Mouse (Mus musculus) retina, postnatal 7 days (tissue): Measurements from ENCODE around the gene Col15a1.

Experiments used
- DNase-seq: peaks from one replicate; pipeline ENCODE4 v3.0.0-alpha.2; 2012; ENCODE audit warnings: low read depth, low spot score

Gene Col15a1

GRCm38 (mm10) chr4:47265555-47265954, 57.6 kb downstream of the Col15a1 start:
- no peak for DNase-seq

GRCm38 (mm10) chr4:47272452-47273130, 64.6 kb downstream of the Col15a1 start:
- DNase-seq, result no peak

GRCm38 (mm10) chr4:47273795-47274194, 65.8 kb downstream of the Col15a1 start:
- no peak for DNase-seq

DNA sequence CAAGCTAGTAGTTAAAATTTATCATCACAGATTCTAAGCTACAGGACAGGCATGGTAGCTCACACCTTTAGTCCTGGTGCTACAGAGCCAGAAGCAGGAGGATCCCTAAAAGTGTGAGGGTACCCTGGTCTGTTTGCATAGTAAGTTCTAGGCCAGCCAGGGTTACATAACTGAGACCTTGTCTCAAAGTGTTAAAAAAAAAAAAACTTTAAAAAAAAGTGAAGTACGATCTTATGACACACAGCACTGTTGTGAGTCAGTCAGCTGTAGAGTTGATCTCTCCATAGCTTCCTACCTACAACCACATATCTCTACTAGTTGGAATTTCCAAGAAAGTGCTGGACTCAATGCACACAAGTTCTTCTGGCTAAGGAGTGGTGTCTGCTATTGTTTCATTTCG, 67.0 kb downstream of the Col15a1 start:
- no peak for DNase-seq

DNA sequence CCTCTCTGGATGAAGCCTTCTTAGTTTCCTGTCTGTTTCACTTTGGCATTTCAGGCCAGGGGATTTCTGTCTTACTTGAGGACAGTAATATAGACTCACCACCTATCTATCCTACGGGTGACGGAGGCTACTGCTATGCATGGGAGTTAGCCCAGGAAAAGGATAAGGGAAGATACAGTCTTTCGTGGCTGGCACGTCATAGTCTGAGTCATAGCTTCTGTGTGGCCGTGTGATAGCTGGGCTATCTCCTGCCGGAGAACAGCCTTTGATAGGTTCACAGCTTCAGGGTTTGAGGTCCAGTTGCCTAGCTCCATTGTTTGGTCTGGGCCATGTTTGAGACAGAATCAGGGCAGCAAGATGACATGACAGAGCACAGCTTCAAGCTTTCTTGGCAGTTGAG, 70.4 kb downstream of the Col15a1 start:
- DNase-seq, result no peak

GRCm38 (mm10) chr4:47279085-47279707, 71.2 kb downstream of the Col15a1 start:
- DNase-seq, result no peak

- DNase-seq, result no peak
Measured at GRCm38 (mm10) chr4:47280126-47280525, 72.2 kb downstream of the Col15a1 start.

DNA sequence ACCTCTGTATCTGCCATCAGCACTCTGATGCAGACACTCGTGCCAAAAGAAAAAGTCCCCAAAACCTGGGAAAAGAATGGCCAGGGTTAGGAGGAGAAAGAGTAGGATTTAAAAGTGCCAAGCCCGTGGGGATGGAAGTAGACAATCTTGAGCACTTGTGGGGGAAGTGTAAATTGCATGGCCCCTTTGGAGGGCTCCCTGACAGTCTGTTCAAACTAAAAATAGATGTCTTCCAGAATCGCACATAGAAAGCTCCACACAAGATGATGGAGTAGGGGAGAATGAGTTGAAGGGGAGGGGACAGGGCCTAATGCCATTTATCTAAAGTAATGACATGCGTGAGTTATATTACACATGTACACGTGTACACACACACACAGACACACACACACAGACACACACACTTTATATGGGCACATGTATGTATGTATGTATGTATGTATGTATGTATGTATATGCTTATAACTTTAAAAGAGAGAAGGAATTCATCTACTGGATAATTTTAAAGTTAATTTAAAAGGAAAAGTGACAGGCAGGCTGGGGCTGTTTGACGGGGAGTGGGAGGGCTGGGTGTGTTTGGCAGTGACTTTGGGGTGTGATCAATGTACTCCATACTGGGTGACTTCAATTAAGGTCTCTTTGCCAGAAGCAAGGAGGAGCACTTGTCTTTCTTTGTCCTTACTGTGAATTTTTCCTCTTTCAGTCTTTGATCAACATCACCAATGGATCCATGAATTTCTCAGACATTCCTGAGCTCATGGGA, 74.1 kb downstream of the Col15a1 start:
- DNase-seq, result no peak

- DNase-seq, result no peak
Measured at GRCm38 (mm10) chr4:47284311-47284710, 76.3 kb downstream of the Col15a1 start.

- DNase-seq, result no peak
Measured at GRCm38 (mm10) chr4:47284874-47285273, 76.9 kb downstream of the Col15a1 start.

- no peak for DNase-seq
Measured at GRCm38 (mm10) chr4:47286599-47287147, 78.7 kb downstream of the Col15a1 start.

GRCm38 (mm10) chr4:47287468-47287867, 79.5 kb downstream of the Col15a1 start:
- DNase-seq, result no peak

DNA sequence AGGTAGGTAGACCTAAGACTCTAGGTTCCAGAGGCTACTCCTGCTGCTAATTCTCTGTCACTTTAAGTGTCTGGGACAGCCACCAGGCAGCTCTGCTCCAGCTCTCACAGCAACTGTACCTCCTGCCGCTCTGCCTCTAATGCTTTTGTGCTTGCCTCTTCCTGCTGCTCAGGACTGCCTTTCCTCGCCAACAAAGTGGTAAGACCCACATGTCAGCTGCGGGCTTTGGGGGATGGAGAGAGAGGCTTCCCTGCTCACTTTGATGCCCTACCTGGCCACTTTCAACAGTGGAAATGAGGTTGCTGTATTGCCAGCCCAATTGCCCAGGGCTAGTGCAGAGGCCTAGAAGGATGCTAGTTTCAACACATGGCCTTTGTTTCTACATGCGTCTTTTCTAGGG, 80.3 kb downstream of the Col15a1 start:
- no peak for DNase-seq

GRCm38 (mm10) chr4:47289526-47289925, 81.6 kb downstream of the Col15a1 start:
- no peak for DNase-seq

- no peak for DNase-seq
Measured at GRCm38 (mm10) chr4:47290448-47290847, 82.5 kb downstream of the Col15a1 start.

DNA sequence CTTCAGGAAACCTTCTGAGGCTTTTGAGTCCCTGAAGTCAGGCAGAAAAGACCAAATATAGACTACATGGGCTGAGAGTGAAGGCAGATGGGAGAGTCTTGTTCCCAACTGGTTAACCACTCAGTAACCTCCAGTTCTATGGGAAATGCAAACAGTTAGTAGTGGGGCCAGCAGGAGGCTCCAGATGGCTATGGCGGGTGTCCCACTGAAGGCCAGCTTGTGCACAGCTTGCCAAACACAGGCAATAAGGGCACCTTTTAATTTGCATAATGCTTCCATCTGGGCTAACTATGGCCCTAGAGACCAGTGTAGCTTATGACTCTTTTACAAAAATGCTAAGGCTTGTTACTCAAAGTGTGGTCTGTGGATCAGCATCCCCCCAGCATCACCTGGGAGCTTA, 83.1 kb downstream of the Col15a1 start:
- DNase-seq, result no peak

GRCm38 (mm10) chr4:47292956-47293355, 85.0 kb downstream of the Col15a1 start:
- no peak for DNase-seq

- DNase-seq, result no peak
Measured at GRCm38 (mm10) chr4:47293771-47294543, 86.0 kb downstream of the Col15a1 start.

- no peak for DNase-seq
Measured at GRCm38 (mm10) chr4:47294544-47295070, 86.6 kb downstream of the Col15a1 start.

- DNase-seq, result no peak
Measured at GRCm38 (mm10) chr4:47295547-47295946, 87.6 kb downstream of the Col15a1 start.

DNA sequence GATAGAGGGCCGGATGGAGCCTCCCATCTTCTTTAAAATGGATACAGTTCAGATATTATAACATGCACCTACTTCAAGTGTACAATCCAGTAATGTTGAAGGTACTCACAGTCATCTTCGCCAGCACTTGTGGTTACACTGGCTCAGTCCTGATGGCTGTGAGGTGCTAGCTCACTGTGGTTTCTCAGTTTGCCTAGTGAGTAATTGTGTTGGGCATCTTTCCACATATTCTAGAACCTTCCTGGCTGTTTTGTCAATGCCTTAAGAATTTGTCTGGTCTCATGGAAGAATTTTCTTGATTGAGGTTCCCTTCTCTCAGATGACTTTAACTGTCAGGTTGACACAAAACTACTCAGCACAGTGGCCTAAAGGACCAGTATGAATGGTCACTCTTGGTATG, 92.7 kb downstream of the Col15a1 start:
- no peak for DNase-seq
